Mouse (Mus musculus) heart, adult 8-10 months (tissue): Measurements from ENCODE around the gene Lrrc45. TPM values are rescaled to one million over a fixed set of nuclear protein-coding genes. Genes with fewer than 3 reads are reported as not detected.

ENCODE experiments used
- total RNA-seq, 4 experiments: library from RNA; stranded (reverse); gene quantifications; 2 replicates each; pipeline ENCODE4 v1.2.4; 2022

Lrrc45 gene
- total RNA-seq, 4 experiments from 2014 or later: 2.9 to 6.0 (median 4.6) TPM

Other genes starting within 250 kb of the Lrrc45 start
- gene Arl16, start 246.3 kb upstream of the Lrrc45 start, total RNA-seq: 10 to 100 TPM; 10.7 to 12.1 (median 11.8) TPM
- 100 to 1,000 TPM; 233 to 251 (median 242) TPM for gene Mrpl12, start 229.3 kb upstream of the Lrrc45 start, total RNA-seq
- gene Slc25a10, start 222.1 kb upstream of the Lrrc45 start, total RNA-seq: 10 to 100 TPM; 13.7 to 19.4 (median 16.0) TPM
- gene Gcgr, start 183.2 kb upstream of the Lrrc45 start, total RNA-seq: 1 to 10 TPM in 1 of 4 experiments, under 1 TPM in 3; 0.69 to 1.0 (median 0.78) TPM
- 10 to 100 TPM; 37.5 to 41.0 (median 38.5) TPM for gene Mcrip1, start 164.2 kb upstream of the Lrrc45 start, total RNA-seq
- gene Ppp1r27, start 162.8 kb upstream of the Lrrc45 start, total RNA-seq: under 1 TPM in 1 of 4 experiments, not detected in 3; 0.34 TPM
- gene P4hb, start 140.7 kb upstream of the Lrrc45 start, total RNA-seq: 100 to 1,000 TPM; 217 to 256 (median 229) TPM
- 100 to 1,000 TPM; 130 to 152 (median 141) TPM for gene Arhgdia, start 132.3 kb upstream of the Lrrc45 start, total RNA-seq
- 10 to 100 TPM; 32.3 to 51.0 (median 45.7) TPM for gene Alyref, start 115.6 kb upstream of the Lrrc45 start, total RNA-seq
- gene Anapc11, start 115.5 kb upstream of the Lrrc45 start, total RNA-seq: 10 to 100 TPM; 77.9 to 91.8 (median 84.8) TPM
- under 1 TPM in 1 of 4 experiments, not detected in 3; 0.73 TPM for gene Npb, start 105.4 kb upstream of the Lrrc45 start, total RNA-seq
- gene Pcyt2, start 96.0 kb upstream of the Lrrc45 start, total RNA-seq: 10 to 100 TPM; 48.1 to 64.4 (median 60.5) TPM
- 10 to 100 TPM in 1 of 4 experiments, 1 to 10 TPM in 3; 6.5 to 10.6 (median 7.6) TPM for gene Sirt7, start 88.7 kb upstream of the Lrrc45 start, total RNA-seq
- 10 to 100 TPM; 33.0 to 47.3 (median 39.2) TPM for gene Mafg, start 80.3 kb upstream of the Lrrc45 start, total RNA-seq
- 1 to 10 TPM in 3 of 4 experiments, under 1 TPM in 1; 0.91 to 2.8 (median 1.8) TPM for gene Pycr1, start 70.2 kb upstream of the Lrrc45 start, total RNA-seq
- gene Myadml2, start 65.8 kb upstream of the Lrrc45 start, total RNA-seq: 100 to 1,000 TPM in 2 of 4 experiments, 10 to 100 TPM in 2; 90.6 to 123 (median 103) TPM
- gene Notum, start 52.8 kb upstream of the Lrrc45 start, total RNA-seq: under 1 TPM; 0.12 to 0.24 (median 0.13) TPM
- 10 to 100 TPM; 37.3 to 44.3 (median 41.5) TPM for gene Aspscr1, start 41.0 kb upstream of the Lrrc45 start, total RNA-seq
- 10 to 100 TPM; 33.2 to 42.8 (median 39.6) TPM for gene Cenpx, start 187 bp upstream of the Lrrc45 start, total RNA-seq
- gene Rac3, start 7.5 kb downstream of the Lrrc45 start, total RNA-seq: 1 to 10 TPM in 2 of 4 experiments, under 1 TPM in 2; 0.69 to 2.0 (median 1.4) TPM
- gene Dcxr, start 13.4 kb downstream of the Lrrc45 start, total RNA-seq: 10 to 100 TPM; 12.6 to 20.8 (median 16.1) TPM
- 10 to 100 TPM in 3 of 4 experiments, 1 to 10 TPM in 1; 9.3 to 24.0 (median 12.9) TPM for gene Cbr2, start 18.2 kb downstream of the Lrrc45 start, total RNA-seq
- gene Hmga1b, start 48.9 kb downstream of the Lrrc45 start, total RNA-seq: 10 to 100 TPM; 19.8 to 57.1 (median 32.9) TPM
- 10 to 100 TPM; 10.1 to 11.3 (median 11.2) TPM for gene Rfng, start 70.3 kb downstream of the Lrrc45 start, total RNA-seq
- 10 to 100 TPM; 56.3 to 63.8 (median 59.1) TPM for gene Gps1, start 70.3 kb downstream of the Lrrc45 start, total RNA-seq
- 10 to 100 TPM; 25.9 to 32.7 (median 27.6) TPM for gene Dus1l, start 82.5 kb downstream of the Lrrc45 start, total RNA-seq
- gene Fasn, start 110.6 kb downstream of the Lrrc45 start, total RNA-seq: 10 to 100 TPM; 12.0 to 18.1 (median 14.9) TPM
- gene Ccdc57, start 218.9 kb downstream of the Lrrc45 start, total RNA-seq: 1 to 10 TPM in 2 of 4 experiments, under 1 TPM in 2; 0.72 to 1.7 (median 1.2) TPM
- 1 to 10 TPM; 1.0 to 3.7 (median 1.3) TPM for gene Slc16a3, start 234.6 kb downstream of the Lrrc45 start, total RNA-seq